Mouse (Mus musculus): ENCODE results near the gene Papola.

Papola gene

GRCm38 (mm10) chr12:105784196-105784999 lies at the start of gene Papola:
Gene Papola, plus strand, starts transcription at chr12:105784694.
- DNase-seq (ENCODE audit: low read depth): peak; percentile 70

- no peak for DNase-seq (ENCODE audit: low read depth)
Observed at GRCm38 (mm10) chr12:105735226-105735888, 49.1 kb upstream of the Papola start.

GRCm38 (mm10) chr12:105735889-105736251 lies 48.6 kb upstream of the Papola start:
- no peak for DNase-seq (ENCODE audit: low read depth)

GRCm38 (mm10) chr12:105738316-105739096 lies 46.0 kb upstream of the Papola start:
- DNase-seq (ENCODE audit: low read depth): no peak

- DNase-seq (ENCODE audit: low read depth): no peak
Observed at GRCm38 (mm10) chr12:105739656-105740055, 44.8 kb upstream of the Papola start.

- DNase-seq (ENCODE audit: low read depth): no peak
Observed at GRCm38 (mm10) chr12:105748114-105748513, 36.4 kb upstream of the Papola start.

GRCm38 (mm10) chr12:105753813-105754212 lies 30.7 kb upstream of the Papola start:
- no peak for DNase-seq (ENCODE audit: low read depth)

- DNase-seq (ENCODE audit: low read depth): no peak
Observed at GRCm38 (mm10) chr12:105757816-105758497, 26.5 kb upstream of the Papola start.

GRCm38 (mm10) chr12:105758911-105759310 lies 25.6 kb upstream of the Papola start:
- DNase-seq (ENCODE audit: low read depth): no peak

- DNase-seq (ENCODE audit: low read depth): peak; percentile 28
Observed at GRCm38 (mm10) chr12:105759849-105760478, 24.5 kb upstream of the Papola start.

- DNase-seq (ENCODE audit: low read depth): no peak
Observed at GRCm38 (mm10) chr12:105761171-105761570, 23.3 kb upstream of the Papola start.

- DNase-seq (ENCODE audit: low read depth): no peak
Observed at GRCm38 (mm10) chr12:105761629-105762028, 22.9 kb upstream of the Papola start.

- no peak for DNase-seq (ENCODE audit: low read depth)
Observed at GRCm38 (mm10) chr12:105769700-105770099, 14.8 kb upstream of the Papola start.

GRCm38 (mm10) chr12:105774871-105775270 lies 9.6 kb upstream of the Papola start:
- no peak for DNase-seq (ENCODE audit: low read depth)

- no peak for DNase-seq (ENCODE audit: low read depth)
Observed at GRCm38 (mm10) chr12:105777651-105778050, 6.8 kb upstream of the Papola start.

- DNase-seq (ENCODE audit: low read depth): peak; percentile 56
Observed at GRCm38 (mm10) chr12:105785000-105785774, 693 bp downstream of the Papola start.

GRCm38 (mm10) chr12:105786113-105786512 lies 1.6 kb downstream of the Papola start:
- DNase-seq (ENCODE audit: low read depth): no peak

GRCm38 (mm10) chr12:105787626-105788025 lies 3.1 kb downstream of the Papola start:
- no peak for DNase-seq (ENCODE audit: low read depth)

- no peak for DNase-seq (ENCODE audit: low read depth)
Observed at GRCm38 (mm10) chr12:105789885-105790284, 5.4 kb downstream of the Papola start.

- DNase-seq (ENCODE audit: low read depth): no peak
Observed at GRCm38 (mm10) chr12:105794896-105795295, 10.4 kb downstream of the Papola start.

GRCm38 (mm10) chr12:105798001-105798400 lies 13.5 kb downstream of the Papola start:
- DNase-seq (ENCODE audit: low read depth): no peak

Data from c-Kit-positive CD71-negative TER-119-negative erythroid progenitor cells, embryonic 14.5 days (primary cell).